Mouse (Mus musculus) brain, embryonic 14.5 days (tissue): Measurements from ENCODE around the gene Tmem120b.

Source experiments
- CTCF ChIP-seq: fragments of 200-500 bp; IDR thresholded peaks from 2 replicates; pipeline ENCODE4 v1.5.1; 2012; ENCODE audit warnings: inconsistent platforms, mild to moderate bottlenecking, moderate library complexity, borderline replicate concordance; ENCODE audit not compliant: insufficient read depth, insufficient read length; ENCODE audit errors: extremely low read depth
- POLR2A ChIP-seq: fragments of 200-500 bp; IDR thresholded peaks from 2 replicates; pipeline ENCODE4 v1.6.1; 2012; ENCODE audit warnings: mild to moderate bottlenecking, inconsistent platforms, borderline replicate concordance; ENCODE audit not compliant: poor library complexity, insufficient read depth, insufficient read length, severe bottlenecking; ENCODE audit errors: extremely low read depth

- TF ChIP-seq CTCF (peak; percentile 56), POLR2A (no peak)
These were observed 88.5 kb downstream of the Tmem120b start for GRCm38 (mm10) chr5:123156763-123157162.
